Mouse (Mus musculus): ENCODE measurements at regions not wholly inside any gene's neighbourhood (a gene's known extent, or its start where the extent isn't known, plus 50 kb on each side); places are given as distances from the start of the nearest gene placed in this dataset.
A peak's percentile ranks its signal among the peaks of the same experiment; 100 is the strongest.

DNA sequence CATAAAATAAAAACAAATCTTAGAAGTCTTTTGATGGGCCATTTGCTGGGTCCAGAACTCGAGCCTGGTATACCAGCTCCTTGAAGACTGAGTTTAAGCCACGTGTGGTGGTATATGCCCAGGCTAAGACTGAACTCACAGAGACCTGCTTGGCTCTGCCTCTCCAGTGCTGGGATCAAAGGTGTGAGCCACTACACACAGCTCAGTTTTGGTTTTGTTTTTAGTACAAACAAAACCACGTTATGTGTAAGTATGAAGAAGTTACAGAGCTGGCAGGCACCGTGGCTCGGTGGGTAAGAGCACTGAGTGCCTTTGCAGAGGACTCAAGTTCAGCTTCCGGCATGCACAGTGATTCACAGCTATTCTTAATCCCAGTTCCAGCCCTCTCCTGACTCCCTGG lies 75.6 kb downstream of the Wdr5 start:
- Histone ChIP-seq H3K9ac (ENCODE audit: low read depth, low read length) (no peak overlapping the region), H3K4me2 (replicated peaks; ENCODE audit: low read depth) (no peak overlapping the region), H3K36me3 (ENCODE audit: control insufficient read depth, insufficient read depth) (no peaks in the 10 kb centered on the region), H3K4me1 (replicated peaks; ENCODE audit: control insufficient read depth, insufficient read depth, low read length) (peaks cover 10% of the 10 kb centered on the region; the same call in 1 of the 2 replicates), H3K9me3 (ENCODE audit: control insufficient read depth) (no peaks in the 10 kb centered on the region), H3K4me3 (ENCODE audit: low read depth, low read length) (no peak overlapping the region), H3K27me3 (replicated peaks; ENCODE audit: control insufficient read depth, insufficient read depth, low read length) (no peaks in the 10 kb centered on the region), H3K27ac (ENCODE audit: low read depth, low read length) (no peak overlapping the region)
- TF ChIP-seq CTCF (IDR thresholded peaks at IDR 0.05; ENCODE audit: low read depth), result no peak
- WGBS, result 60% methylated on average over 6 of the region's 6 CpGs
- ATAC-seq, result no peak

DNA sequence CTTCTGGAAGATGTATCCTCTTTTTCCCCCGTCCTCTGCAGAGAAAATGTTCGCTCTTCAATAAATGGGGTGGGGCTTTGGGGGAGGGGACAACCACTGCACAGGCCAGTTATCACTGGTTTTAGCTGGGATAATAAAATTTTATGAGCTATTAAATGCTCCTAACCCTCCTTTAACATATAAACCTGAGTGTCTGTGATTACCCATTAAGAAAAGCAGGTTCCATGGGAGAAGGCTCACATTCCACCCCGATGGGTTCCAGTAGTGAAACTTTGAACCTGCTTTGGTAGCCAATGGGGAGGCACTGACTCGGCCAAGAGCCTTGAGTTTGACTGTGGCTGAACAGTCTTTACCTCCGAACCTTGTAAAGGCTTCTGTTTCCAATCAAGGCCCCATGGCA lies 76.7 kb downstream of the Wdr5 start:
- ATAC-seq, result peak; percentile 71
- Histone ChIP-seq H3K4me3 (ENCODE audit: low read depth, low read length) (no peak overlapping the region), H3K9ac (ENCODE audit: low read depth, low read length) (no peak overlapping the region), H3K27me3 (replicated peaks; ENCODE audit: control insufficient read depth, insufficient read depth, low read length) (no peaks in the 10 kb centered on the region), H3K4me1 (replicated peaks; ENCODE audit: control insufficient read depth, insufficient read depth, low read length) (peaks cover 10% of the 10 kb centered on the region; the same call in 1 of the 2 replicates), H3K36me3 (ENCODE audit: control insufficient read depth, insufficient read depth) (no peaks in the 10 kb centered on the region), H3K27ac (ENCODE audit: low read depth, low read length) (no peak overlapping the region), H3K4me2 (replicated peaks; ENCODE audit: low read depth) (no peak overlapping the region), H3K9me3 (ENCODE audit: control insufficient read depth) (no peaks in the 10 kb centered on the region)
- 35% methylated on average over 5 of the region's 5 CpGs for WGBS
- TF ChIP-seq CTCF (IDR thresholded peaks at IDR 0.05; ENCODE audit: low read depth), result no peak

DNA sequence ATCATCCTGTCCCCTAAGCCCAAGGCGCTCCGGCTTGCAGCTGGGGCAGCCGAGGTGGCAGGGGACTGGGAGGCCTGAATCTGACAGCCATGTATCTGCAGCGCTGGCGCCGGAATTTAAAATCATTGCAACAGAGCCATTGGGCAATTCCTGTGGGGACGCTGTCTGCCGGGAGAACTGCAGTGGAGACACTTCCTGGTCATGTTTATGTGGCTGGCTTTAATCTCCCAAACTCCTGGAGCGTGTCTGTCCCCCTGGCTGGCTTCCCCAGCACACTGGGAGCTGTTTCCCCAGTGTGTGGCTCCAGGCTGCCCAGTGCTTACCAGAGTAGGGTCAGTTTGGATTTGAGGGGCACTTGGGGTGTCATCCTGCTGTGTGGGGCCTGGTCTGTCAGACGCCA lies 78.4 kb downstream of the Wdr5 start:
- Histone ChIP-seq H3K27ac (ENCODE audit: low read depth, low read length) (no peak overlapping the region), H3K4me3 (ENCODE audit: low read depth, low read length) (no peak overlapping the region), H3K4me1 (replicated peaks; ENCODE audit: control insufficient read depth, insufficient read depth, low read length) (peaks cover 10% of the 10 kb centered on the region; the same call in 1 of the 2 replicates), H3K36me3 (ENCODE audit: control insufficient read depth, insufficient read depth) (no peaks in the 10 kb centered on the region), H3K27me3 (replicated peaks; ENCODE audit: control insufficient read depth, insufficient read depth, low read length) (no peaks in the 10 kb centered on the region), H3K9me3 (ENCODE audit: control insufficient read depth) (no peaks in the 10 kb centered on the region), H3K4me2 (replicated peaks; ENCODE audit: low read depth) (no peak overlapping the region), H3K9ac (ENCODE audit: low read depth, low read length) (no peak overlapping the region)
- WGBS, result 21% methylated on average over 10 of the region's 10 CpGs
- TF ChIP-seq CTCF (IDR thresholded peaks at IDR 0.05; ENCODE audit: low read depth), result peak; percentile 52
- ATAC-seq, result peak; percentile 31; the same call in 1 of the 2 replicates

DNA sequence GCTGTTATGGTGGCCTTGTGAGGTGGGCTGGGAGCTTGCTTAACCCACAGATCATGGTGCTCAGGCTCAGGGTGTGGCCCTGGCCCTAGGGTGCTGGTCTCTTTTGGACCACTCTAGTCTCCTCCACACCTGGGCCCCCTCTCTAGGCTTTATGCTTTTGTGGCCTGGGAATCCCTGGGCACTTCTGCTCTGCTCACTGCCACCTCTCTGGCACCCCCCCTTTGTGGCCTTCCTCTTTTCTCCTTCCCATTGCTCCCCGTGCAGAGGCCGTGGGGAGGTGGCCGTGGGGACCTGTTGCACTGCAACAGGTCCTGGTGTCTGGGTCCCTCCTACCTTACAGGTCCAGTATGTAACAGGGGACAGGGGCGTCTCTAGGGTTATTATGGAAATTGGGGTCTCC lies 80.3 kb downstream of the Wdr5 start:
- Histone ChIP-seq H3K27me3 (replicated peaks; ENCODE audit: control insufficient read depth, insufficient read depth, low read length) (no peaks in the 10 kb centered on the region), H3K4me3 (ENCODE audit: low read depth, low read length) (no peak overlapping the region), H3K4me1 (replicated peaks; ENCODE audit: control insufficient read depth, insufficient read depth, low read length) (peaks cover 12% of the 10 kb centered on the region; the same call in 1 of the 2 replicates), H3K9ac (ENCODE audit: low read depth, low read length) (no peak overlapping the region), H3K9me3 (ENCODE audit: control insufficient read depth) (no peaks in the 10 kb centered on the region), H3K27ac (ENCODE audit: low read depth, low read length) (no peak overlapping the region), H3K4me2 (replicated peaks; ENCODE audit: low read depth) (no peak overlapping the region), H3K36me3 (ENCODE audit: control insufficient read depth, insufficient read depth) (no peaks in the 10 kb centered on the region)
- 91% methylated on average over 4 of the region's 4 CpGs for WGBS
- TF ChIP-seq CTCF (IDR thresholded peaks at IDR 0.05; ENCODE audit: low read depth), result no peak
- no peak for ATAC-seq

DNA sequence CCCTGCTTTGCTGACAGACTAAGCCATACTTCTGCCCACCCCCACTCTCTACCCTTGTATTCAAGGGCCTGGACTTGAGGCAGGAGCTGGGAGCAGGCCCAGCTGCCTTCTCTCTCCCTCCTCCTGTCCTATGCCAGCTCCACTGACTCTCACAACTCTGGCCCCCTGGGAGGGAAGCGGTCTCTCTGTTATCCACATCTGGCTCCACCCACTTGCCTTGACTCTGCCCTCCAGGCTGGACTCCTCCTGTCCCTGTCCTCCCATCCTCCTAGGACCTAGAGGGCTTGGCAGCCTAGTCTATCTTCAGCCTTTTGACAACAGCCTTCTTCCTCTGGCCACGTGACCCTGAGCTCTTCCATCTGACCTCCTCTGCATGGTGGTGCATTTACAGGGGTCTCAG lies 80.0 kb upstream of the Rxra start:
- no peaks in the 10 kb centered on the region for H3K36me3 ChIP-seq (ENCODE audit: control insufficient read depth, insufficient read depth)
- H3K4me3 ChIP-seq (ENCODE audit: low read depth, low read length), result no peak overlapping the region
- H3K27me3 ChIP-seq (replicated peaks; ENCODE audit: control insufficient read depth, insufficient read depth, low read length), result no peaks in the 10 kb centered on the region
- H3K4me2 ChIP-seq (replicated peaks; ENCODE audit: low read depth), result no peak overlapping the region
- no peak overlapping the region for H3K27ac ChIP-seq (ENCODE audit: low read depth, low read length)
- no peaks in the 10 kb centered on the region for H3K9me3 ChIP-seq (ENCODE audit: control insufficient read depth)
- ATAC-seq, result no peak
- no peak overlapping the region for H3K9ac ChIP-seq (ENCODE audit: low read depth, low read length)
- peaks cover 12% of the 10 kb centered on the region; the same call in 1 of the 2 replicates for H3K4me1 ChIP-seq (replicated peaks; ENCODE audit: control insufficient read depth, insufficient read depth, low read length)
- 64% methylated on average over 2 of the region's 2 CpGs for WGBS
- no peak for TF ChIP-seq CTCF (IDR thresholded peaks at IDR 0.05; ENCODE audit: low read depth)

DNA sequence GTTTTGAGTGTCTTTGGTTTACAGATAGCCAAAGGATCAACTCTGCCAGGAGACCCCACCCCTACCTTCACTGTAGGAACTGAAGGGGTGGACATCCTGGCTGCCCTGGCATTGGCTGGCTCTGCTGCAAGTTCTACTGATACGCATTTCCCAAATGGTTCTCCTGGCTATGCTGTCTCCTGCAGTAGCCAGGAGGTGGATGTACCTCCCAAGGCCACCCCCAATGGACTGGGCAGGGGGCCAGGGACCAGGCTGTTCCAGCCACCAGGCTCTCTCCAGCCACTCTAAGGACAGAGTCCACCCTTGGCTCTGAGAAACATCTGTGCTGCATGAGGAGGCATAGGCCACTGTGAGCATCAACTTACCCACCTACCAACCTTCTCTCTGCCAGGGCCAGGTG lies 79.3 kb upstream of the Rxra start:
- no peak for TF ChIP-seq CTCF (IDR thresholded peaks at IDR 0.05; ENCODE audit: low read depth)
- no peak for ATAC-seq
- 95% methylated on average over 1 of the region's 1 CpGs for WGBS
- Histone ChIP-seq H3K27ac (ENCODE audit: low read depth, low read length) (no peak overlapping the region), H3K9me3 (ENCODE audit: control insufficient read depth) (no peaks in the 10 kb centered on the region), H3K36me3 (ENCODE audit: control insufficient read depth, insufficient read depth) (no peaks in the 10 kb centered on the region), H3K4me2 (replicated peaks; ENCODE audit: low read depth) (no peak overlapping the region), H3K4me1 (replicated peaks; ENCODE audit: control insufficient read depth, insufficient read depth, low read length) (peaks cover 12% of the 10 kb centered on the region; the same call in 1 of the 2 replicates), H3K4me3 (ENCODE audit: low read depth, low read length) (no peak overlapping the region), H3K9ac (ENCODE audit: low read depth, low read length) (no peak overlapping the region), H3K27me3 (replicated peaks; ENCODE audit: control insufficient read depth, insufficient read depth, low read length) (no peaks in the 10 kb centered on the region)

DNA sequence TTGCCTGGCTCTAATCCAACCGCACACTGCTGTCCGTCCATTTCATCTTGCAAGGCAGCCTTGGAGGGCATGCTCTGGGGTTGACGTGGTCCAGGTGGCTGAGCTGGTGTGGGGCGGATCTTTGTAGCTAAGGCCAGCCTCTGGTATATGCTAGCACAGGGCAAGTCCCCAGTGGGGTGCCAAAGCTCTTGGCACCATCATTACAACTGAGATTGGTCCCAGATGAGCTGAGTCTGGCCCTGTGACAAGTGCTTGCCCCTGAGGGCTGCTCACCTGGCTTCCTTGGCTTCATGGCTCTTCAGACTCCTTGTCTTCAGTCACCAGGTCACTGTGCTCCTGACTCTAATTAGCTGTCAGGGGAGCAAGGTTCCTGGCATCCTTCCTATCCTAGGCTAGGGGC lies 78.3 kb upstream of the Rxra start:
- 96% methylated on average over 4 of the region's 4 CpGs for WGBS
- TF ChIP-seq CTCF (IDR thresholded peaks at IDR 0.05; ENCODE audit: low read depth), result no peak
- Histone ChIP-seq H3K27me3 (replicated peaks; ENCODE audit: control insufficient read depth, insufficient read depth, low read length) (no peaks in the 10 kb centered on the region), H3K4me3 (ENCODE audit: low read depth, low read length) (no peak overlapping the region), H3K4me2 (replicated peaks; ENCODE audit: low read depth) (no peak overlapping the region), H3K36me3 (ENCODE audit: control insufficient read depth, insufficient read depth) (no peaks in the 10 kb centered on the region), H3K9me3 (ENCODE audit: control insufficient read depth) (no peaks in the 10 kb centered on the region), H3K4me1 (replicated peaks; ENCODE audit: control insufficient read depth, insufficient read depth, low read length) (peaks cover 12% of the 10 kb centered on the region; the same call in 1 of the 2 replicates), H3K9ac (ENCODE audit: low read depth, low read length) (no peak overlapping the region), H3K27ac (ENCODE audit: low read depth, low read length) (no peak overlapping the region)
- ATAC-seq, result no peak
